Mouse (Mus musculus): ENCODE data around the gene Eif4ebp2. TPM values are rescaled to one million over a fixed set of nuclear protein-coding genes. Genes with fewer than 3 reads are reported as not detected.

Gene Eif4ebp2
- polyA plus RNA-seq (2017; shearing (Covaris generic)) = 10 to 100 TPM; 21.7 to 34.5 TPM

DNA sequence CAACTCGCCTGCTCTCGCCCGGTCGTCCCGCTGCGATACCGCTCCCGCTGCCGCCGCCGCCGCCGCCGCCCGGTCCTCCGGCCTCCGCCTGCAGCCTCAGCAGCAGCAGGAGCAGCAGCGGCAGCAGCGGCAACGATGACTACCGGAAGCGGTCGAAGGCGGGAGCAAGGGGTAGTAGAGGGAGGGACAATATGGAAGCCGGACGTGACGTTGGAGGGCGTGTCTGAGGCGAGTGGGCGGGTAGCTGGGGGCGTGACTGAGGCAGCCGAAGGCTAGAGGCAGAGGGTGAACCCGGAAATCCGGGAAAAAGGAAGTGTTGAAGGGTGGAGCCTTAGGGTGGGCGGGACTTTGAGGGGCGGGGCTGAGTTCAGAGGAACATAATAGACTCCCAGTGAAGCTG, at the start of gene Eif4ebp2:
Eif4ebp2 (minus strand) TSS at position 17 of the 400 bp plus-strand sequence.
- peak; percentile 88 for ATAC-seq

DNA sequence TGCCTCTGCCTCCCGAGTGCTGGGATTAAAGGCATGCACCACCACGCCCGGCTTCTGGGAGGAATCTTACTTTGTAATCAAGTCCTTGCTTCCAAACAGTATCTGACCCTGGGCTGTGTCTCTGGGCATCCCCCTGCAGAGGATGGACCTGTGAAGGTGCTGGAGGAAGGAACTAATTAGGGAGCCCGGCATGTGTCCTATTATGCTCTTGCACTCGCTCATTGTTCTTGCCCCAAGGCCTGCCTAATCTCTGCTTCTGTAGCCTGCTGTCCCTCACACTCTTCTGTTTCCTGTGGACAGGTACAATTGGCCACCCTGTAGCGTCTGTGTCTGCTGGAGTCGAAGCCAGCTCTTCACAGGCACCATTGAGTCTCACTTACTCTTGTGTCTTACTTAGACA, 48.3 kb upstream of the Eif4ebp2 start:
- ATAC-seq = no peak

DNA sequence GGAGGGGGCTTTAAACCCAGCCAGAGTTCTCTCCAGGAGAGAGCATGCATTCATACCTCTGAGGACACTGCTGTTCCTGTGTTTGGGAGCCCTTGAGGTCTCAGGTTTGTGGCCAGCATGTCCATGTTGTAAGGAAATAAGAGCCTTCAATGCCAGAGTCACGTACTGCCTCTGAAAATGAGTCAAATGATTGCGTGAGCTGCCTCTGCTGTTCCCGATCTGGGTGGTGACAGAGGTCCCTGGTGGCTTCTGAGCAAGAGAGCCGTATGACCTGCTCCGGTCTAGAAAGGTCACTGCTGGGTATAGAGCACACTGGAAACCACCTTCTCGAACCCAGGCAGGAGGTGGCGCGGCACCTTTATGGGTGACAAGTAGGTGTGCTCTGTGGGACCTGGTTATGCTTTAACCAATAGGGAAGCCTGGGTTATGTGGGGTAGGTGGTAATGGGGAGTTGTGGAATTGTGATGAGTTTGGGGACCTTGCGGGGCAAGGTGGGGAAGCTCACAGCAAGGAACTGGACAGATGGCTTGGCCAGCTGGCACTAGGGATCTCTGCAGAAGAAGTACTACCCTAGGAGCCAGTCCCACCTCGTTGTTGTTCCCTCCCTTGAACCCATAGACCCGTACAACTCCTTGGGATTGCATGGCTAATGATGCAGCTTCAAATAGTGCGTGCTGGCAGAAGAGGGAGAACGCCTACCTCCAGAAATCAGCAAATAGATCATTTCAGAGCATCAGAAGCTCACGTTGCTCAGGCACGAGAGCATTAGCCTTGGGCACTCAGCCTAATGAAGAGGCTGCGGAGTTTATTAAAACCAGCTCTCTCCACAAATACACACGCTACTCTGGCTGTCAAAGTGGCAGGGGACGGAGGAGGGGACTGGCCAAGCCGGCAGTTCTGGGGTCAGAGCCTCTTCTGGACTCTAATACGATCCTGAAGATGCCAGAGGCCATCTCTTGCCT, 47.3 kb upstream of the Eif4ebp2 start:
- ATAC-seq = no peak

DNA sequence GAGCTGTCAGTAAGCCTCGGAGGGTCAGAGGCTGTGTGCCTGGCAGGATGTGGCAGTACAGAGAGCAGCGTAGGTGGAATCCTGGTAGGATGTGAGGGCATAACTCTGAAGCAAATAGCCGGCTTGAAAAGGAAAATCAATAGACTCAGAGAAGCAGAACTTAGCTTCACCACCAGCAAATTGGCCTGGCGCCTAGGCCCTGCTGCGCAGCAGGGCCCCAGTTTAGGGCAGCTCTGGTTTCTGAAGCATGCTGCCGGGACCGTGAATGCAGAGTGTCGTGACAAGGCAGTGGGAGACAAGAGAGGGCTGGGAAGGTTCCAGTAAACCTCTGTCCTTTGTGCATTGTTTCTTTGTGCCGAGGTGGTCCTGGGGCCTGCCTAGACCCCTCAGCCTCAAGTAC, 43.8 kb upstream of the Eif4ebp2 start:
- ATAC-seq = no peak

DNA sequence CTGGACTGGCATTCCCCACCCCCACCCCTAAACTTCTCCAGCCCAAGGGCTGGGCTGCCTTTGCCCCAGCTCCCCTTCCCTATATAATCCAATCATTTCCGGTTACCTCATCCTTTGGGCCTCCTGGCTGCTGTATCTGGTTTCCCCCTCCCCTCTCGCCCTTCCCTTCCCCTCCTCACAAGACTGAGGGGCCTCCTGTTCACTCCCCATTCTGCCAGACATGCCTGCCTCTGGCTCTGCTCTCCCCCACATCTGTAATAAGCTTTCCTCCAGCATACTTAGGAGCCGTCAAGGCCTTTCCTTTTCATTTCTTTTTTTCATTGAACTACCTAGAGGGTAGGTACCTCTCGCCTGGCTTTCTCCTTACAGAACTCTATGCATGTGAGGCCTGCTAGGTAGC, 43.0 kb upstream of the Eif4ebp2 start:
- ATAC-seq = no peak

DNA sequence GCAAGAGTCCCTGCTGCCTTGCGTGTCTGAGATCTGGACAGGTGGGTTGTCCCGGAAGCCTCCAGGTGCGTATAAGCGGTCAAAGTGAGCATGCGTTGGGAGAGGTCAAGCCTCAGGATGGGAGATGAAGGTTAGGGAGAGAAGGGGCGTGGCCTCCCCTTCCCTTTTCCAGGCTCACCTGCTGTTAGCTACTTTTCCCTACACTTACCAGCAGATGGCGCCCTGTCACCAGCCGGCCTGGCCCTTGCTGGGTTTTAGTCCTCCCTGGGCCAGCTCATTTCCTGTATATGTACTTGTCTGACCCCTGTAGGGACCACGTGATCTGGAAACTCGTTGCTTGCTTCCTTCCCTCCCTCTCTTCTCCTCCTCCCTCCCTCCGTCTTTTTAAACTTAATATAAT, 39.6 kb upstream of the Eif4ebp2 start:
- ATAC-seq = peak; percentile 75

DNA sequence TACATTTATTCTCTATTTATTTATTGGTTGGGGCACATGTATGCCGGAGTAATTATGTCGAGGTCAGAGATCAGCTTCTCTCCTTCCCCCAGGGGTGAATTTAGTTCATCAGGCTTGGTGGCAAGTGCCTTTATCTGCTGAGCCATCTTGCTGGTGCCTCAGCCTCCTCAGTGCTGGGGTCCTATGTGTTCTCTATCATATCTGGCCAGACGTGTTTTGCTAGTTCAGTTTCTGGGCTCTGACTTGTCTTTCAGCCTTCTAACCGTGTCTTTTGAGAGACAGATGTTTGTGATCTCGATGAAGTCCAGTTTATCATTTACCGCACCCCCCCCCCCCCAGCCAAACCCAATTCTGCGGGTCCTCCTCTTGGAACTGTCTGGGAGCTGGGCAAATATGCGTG, 39.1 kb upstream of the Eif4ebp2 start:
- ATAC-seq = no peak

DNA sequence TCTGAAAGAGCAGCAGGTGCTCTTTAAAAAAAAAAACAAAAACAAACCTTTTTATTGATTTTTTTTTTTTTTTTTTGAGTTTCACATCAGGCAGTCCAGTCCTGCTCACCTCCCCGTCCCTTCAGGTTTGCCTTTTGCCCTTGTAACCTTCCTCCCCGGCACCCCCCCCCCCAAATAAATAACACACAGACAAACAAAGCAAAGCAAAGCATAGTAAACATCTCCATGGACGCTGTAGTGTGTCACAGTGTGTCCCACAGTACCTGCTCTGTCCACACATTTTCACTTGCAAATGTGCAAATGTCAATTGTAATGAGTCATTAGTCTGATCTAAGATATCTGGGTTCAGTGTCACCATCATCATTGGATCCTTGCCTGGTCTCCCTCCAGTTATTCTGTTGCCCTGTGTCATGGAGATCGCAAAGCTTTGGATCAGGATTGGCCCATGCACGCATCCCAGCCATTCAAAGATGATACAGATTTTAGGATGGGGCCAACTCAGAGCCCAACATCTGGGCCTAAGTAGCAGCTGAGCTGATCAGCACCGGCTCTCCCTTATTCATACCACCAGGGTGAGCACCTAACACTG, 36.2 kb upstream of the Eif4ebp2 start:
- no peak for ATAC-seq

DNA sequence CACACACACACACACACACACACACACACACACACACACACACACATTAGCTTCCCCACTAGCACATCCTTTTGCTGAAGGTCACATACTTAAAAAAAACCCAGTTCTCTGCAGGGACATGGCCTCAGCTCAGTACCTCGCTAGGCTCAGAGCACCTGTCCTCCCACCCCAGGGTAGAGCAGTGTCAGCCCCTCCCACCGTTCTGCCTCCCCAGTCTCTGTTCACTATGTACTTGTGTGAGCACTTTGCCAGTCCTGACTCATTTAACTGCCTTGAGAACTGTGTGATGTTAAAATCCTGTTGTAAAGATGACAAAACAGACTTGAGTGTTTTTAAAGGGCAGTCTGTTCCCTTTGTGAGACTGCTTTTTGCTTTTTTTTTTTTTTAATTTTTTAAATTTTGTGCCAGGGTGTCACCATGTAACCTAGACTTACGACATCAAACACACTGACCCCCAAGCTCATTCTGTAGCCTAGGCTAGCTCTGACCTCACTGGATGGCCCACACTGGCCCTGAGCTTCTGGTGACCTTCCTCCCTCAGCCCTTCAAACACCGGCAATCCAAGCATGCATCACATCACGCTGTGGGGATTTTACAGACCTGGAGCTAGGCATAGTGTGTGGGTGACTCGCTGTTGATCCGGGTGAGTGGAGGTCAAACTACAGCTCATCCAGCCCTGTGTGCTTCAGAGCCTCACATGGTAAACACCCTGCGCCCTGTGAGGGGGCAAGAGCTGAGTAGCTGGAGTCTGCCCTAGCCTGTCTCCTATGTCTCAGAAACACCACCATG, 34.3 kb upstream of the Eif4ebp2 start:
- ATAC-seq = no peak

DNA sequence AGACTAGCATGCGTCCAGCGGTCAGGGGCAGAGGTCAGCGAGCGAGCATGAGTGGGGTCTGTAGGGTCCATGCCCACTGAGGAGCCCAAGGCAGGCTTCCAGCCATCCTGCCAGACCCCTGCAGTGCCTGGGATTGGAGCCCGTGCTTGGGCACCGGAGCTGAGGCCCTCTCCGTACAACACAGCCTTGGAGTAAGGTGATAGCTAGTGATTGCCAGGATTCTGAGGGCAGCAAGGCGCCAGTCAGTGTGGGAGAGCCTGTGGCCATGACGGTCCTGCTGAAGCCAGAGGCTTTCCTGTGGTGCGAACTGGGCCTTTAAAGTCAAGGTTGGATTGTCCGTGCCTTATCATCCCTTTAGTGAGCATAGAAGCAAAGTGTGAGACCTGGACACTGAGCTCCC, 32.3 kb upstream of the Eif4ebp2 start:
- no peak for ATAC-seq

DNA sequence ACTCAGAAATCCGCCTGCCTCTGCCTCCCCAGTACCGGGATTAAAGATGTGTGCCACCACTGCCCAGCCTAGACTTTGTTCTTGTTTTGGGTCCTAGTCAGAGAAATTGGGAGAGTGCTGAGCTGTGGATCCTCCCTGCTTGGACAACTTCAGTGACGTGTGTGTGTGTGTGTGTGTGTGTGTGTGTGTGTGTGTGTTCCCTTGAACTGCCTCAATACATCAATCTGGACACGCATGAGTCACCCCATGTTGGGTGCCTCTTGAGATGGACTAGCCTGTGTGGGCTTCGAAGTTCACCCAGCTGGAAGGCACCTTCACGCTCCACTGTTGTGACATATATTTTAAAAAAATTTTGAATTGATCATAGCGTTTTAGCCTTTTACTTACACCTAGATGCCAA, 30.3 kb upstream of the Eif4ebp2 start:
- no peak for ATAC-seq

DNA sequence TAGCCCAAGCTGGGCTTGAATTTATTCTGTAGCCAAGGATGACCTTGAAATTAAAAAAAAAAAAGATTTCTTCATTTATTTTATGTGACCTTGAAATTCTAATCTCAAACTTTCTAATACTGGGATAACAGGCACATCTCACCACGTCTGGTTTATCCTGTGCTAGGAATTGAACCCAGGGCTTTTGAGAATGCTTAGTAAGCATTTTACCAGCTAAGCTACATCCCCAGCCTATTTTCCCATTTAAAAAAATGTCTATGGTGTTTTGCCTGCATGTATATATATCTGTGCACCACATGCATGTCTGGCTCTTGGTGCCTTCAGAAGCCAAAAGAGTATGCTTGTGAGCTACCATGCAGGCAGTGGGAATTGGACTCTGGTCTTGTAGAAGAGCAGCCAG, 28.0 kb upstream of the Eif4ebp2 start:
- no peak for ATAC-seq

DNA sequence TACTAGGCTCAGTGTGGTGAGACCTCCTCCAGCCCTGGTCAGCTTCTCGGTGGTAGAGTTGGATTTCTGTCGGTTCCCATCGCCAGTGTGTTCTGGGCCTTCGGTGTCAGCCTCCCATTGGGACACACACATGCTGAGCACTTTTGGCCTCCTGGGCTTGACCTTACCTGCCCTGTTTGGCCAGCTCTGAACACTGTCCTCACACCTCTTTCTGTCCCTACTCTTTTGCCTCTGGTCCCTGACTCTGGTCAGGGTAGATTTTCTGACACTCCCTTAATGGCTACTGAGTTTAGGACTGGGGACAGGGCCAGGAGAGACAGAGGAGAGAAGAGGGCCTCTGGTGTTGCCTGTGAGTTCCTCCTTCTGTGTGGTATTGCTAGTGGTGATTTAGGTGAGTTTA, 27.5 kb upstream of the Eif4ebp2 start:
- ATAC-seq = no peak

DNA sequence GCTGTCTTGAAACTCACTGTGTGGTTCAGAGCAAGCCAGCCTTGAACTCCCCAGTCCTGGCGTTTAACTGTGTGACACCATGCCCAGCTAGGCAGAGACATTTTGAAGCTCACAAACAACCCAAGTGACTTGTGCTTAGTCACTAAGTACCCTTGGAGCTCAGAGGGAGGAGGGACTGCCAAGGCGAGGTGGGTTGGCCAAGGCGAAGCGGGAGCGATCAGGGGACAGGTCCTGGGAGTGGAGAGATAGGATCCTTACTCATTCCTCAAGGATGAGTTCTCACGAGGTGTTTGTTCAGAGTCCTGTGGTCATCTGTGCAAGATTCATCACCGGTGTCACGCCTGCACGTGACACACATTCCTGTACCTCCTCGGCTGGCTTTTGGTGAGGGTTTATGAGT, 27.0 kb upstream of the Eif4ebp2 start:
- ATAC-seq = no peak

DNA sequence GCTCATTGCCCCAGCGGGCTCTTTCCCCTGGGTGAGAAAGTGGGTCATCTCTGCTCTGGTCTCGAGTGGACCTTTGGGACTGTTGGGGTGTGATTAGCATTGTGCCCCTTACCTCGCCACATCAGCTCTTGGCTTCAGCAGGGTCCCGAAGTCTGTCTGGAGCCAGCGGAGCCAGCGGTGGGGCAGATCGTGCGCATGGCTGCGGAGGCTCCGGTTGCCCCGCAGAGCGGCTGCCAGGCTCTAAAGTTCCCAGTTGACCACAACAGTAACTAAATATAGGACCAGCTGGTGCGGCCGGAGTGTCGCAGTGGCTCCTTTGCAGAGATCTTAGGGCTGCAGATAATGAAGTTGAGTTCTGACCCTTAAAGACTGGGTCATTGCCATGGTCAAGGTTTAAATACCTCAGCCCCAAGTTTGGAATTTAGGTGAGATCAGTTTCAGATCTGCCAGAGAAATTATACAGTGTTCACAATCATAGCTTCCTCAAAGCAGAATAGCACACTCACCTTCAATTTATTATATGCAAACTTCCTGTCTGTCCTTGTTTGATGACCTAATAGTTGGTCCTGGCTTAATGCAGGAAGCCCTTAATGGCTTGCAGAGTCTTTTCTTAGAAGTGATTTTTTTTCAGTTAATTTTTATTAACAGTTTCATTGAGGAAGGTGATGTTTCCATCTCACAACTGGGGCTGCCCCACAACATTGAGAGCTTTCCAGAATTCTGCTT, 24.1 kb upstream of the Eif4ebp2 start:
- ATAC-seq = no peak

DNA sequence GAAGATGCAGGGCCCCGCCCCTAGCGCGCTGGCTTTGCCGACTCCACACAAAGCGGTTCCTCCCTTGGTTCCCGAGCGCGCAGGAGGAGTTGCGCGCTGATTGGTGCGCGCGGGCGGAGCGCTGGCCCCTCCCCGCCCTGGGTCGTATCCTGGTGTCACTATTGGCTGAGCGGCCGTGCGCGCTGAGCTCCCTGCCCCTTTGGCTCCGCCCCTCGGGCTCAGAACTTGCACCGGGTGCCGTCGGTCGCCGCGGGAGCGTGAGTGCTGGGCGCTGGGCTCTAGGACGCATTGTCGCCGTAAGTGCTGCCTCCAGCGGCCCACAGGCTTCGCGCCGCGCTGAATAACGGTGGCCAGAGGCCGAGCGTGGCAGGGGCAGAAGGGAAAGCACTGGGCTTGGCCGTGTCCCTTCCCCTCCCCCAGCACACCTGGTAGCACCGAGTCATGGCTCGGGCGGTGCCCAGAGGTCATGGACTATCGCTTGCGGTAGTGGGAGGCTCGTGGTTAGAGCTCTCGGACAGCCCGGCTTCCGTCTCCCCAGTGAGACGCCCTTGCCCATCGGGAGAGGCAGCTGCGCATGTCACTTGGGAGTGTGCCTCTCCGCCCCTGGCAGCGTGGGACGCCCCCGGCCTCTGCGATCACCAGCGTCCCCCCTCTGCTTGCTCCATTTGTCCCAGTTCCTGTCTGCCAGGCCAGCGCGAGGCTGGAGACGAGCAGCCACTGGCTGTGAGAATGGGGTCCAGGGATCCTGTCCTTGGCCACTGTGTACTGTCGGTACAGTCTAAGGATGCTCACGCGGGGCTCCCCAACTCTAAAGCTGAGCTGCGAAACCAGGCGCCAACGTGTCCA, 23.4 kb upstream of the Eif4ebp2 start, which contains the start of gene Lrrc20:
Lrrc20 (plus strand) TSS at position 208 of the 846 bp plus-strand sequence.
- peak; percentile 99 for ATAC-seq

DNA sequence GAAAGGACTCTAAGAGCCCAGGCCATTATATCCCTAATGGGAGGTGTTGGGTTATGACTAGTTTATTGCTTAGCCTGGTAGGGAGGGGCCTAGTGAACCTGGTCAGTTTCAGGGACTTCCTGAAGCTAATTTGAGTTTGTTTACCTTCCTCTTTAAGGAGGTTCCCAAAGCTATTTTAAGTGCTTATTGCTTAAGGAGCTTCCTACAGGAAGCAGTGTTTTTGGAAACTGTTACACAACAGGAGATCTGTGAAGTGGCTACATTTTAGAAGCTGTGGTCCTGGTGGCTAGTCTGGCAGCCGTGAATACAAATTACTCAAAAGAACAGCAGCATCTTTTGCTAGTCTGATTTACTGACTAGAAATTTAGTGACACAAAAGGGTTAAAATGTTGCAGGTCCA, 21.9 kb upstream of the Eif4ebp2 start:
- ATAC-seq = no peak

DNA sequence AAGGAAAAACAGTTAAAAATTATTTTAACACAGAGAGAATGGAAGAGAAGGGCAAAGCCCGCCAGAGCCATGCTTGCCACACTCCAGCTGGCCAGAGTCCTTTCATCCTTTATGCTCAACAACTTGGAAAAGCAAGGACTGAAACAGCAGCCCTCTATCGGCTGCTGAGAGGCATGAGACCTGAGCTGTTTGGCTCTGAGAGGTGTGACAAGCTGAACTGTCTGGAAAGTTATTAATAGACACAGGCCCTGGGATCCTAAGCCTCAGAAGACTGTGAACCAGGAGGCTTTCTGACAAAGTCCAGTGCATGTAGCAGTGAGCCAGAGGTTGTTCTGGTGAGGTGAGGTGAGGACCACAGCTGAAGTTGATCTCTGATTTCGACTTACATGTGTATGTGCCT, 21.2 kb upstream of the Eif4ebp2 start:
- no peak for ATAC-seq

DNA sequence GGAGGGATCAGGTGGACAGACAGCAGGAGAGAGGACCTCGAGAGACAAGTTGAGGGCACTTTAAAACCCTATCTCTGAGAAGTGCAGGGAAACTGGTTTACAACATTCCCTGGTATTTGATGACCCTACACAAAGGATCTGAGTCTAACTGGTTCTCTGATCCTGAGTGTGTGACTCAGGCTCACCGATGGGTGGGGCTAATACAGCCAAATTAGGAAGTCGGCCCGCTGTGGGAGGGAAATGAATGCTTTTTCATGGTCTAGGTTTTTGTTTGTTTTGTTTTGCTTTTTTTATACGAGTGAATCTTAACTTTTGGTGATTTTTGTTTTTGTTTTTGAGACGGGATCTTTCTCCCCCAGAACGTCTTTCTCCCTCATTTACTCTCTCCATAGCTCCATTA, 16.4 kb upstream of the Eif4ebp2 start:
- no peak for ATAC-seq

DNA sequence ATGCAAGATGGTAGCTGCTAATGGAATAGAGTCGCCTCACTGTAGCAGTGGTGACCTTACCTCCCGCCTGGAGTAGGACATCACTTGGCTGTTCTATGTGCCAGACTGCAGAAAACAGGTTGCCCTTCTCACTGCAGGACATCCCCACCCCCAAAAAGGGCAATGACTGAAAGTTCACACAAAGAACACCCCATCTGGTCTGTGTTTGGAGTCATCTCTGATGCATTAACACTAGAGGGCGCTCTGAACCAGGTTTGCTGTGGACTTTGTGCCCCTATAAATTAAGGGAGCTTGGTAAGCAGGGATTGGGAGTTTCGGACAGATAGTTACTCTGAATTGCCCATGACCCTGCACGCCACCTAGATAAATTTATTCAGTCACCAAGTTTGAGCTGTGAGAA, 14.4 kb upstream of the Eif4ebp2 start:
- peak; percentile 49 for ATAC-seq

DNA sequence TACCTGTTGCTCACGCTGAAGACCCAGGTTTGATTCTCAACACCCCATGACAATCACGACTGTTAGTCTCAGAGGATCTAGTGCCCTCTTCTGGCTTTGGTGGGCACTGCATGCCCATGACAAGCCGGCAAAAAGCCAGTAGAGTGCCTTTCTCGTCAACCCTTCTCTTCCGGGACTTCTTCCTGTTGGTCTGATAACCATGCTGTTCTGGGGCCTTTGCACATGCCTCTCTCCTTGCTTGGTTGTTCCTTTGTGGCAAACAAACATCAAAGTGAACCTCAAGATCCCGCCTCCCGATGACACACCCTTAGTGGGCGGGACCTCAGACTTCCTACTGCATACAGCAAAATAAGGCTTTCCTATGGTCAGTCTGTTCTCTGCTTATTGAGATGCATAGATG, 13.8 kb upstream of the Eif4ebp2 start:
- peak; percentile 46 for ATAC-seq

DNA sequence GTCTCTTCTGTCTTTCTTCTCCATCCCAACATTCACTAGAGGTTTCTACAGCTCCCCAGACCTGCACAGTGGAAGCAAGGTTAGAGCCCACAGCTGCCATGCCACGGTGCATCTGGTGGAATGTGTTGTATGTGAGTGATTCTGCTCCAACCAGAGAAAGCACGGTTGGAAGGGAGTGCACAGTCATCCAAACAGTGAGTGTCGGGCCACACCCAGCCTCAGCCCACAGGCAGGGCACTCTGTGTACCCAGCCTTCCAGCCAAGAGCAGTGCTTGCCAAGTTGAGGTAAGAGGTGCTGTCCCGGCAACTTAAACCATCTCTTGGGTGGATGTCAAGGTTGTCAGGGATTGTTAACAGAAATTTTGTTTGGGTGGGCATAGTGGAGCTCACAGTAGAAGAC, 12.5 kb upstream of the Eif4ebp2 start:
- no peak for ATAC-seq
